Mouse (Mus musculus) ES-E14 (cell line): ENCODE measurements at regions not wholly inside any gene's neighbourhood (a gene's known extent, or its start where the extent isn't known, plus 50 kb on each side); places are given as distances from the start of the nearest gene placed in this dataset.

Experiments used
- CHD2 ChIP-seq: IDR thresholded peaks from 2 replicates; pipeline ENCODE4 v1.6.1; 2014; ENCODE audit warnings: mild to moderate bottlenecking, low read depth, low read length, inconsistent platforms
- MAFK ChIP-seq: IDR thresholded peaks from 2 replicates; pipeline ENCODE4 v1.6.1; 2014; ENCODE audit warnings: mild to moderate bottlenecking, low read depth, low read length, inconsistent platforms; ENCODE audit not compliant: insufficient read depth

DNA sequence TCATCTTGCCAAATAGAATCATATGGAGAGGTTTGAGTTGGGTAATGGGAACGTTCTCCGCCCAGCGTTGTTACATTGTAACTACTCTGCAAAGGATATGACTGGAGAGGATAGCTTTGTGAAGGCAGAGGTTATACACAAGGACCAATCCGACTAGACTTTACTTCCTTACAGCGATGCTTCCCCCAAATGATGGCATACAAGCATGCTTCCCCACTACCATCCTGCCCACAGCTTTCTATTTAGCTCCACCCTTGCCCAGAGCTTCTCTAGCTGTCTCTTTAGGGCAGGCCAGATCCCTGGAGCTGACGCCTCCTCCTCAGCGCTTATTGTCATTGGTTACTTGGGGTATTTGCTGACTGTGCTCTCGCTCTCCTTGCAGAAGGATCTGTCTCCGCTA is 130.1 kb upstream of the Zfp703 start:
- no peak for TF ChIP-seq CHD2
- no peak for TF ChIP-seq MAFK
